Mouse (Mus musculus) G1E (cell line): ENCODE measurements at regions not wholly inside any gene's neighbourhood (a gene's known extent, or its start where the extent isn't known, plus 50 kb on each side); places are given as distances from the start of the nearest gene placed in this dataset.

ENCODE experiments used
- ATAC-seq: 2 replicates; pipeline ENCODE4 v1.8.0; 2016; ENCODE audit warnings: mild to moderate bottlenecking; ENCODE audit not compliant: insufficient number of reproducible peaks, poor library complexity, low FRiP score, severe bottlenecking; ENCODE audit errors: extremely low read depth
- DNase-seq: peaks from one replicate; pipeline ENCODE4 v3.0.0; 2012; ENCODE audit warnings: low spot score
- H3K27me3 ChIP-seq: 2 replicates; pipeline ENCODE4 v1.6.1; 2012; ENCODE audit warnings: mild to moderate bottlenecking, low read length, inconsistent platforms; ENCODE audit not compliant: insufficient read depth
- H3K36me3 ChIP-seq: replicated peaks from 2 replicates; pipeline ENCODE3; 2012; ENCODE audit warnings: mild to moderate bottlenecking, inconsistent platforms
- H3K4me1 ChIP-seq: 2 replicates; pipeline ENCODE4 v1.6.1; 2012; ENCODE audit warnings: low read depth, low read length, inconsistent platforms, mixed read lengths; ENCODE audit not compliant: insufficient read depth
- H3K4me3 ChIP-seq: 2 replicates; pipeline ENCODE4 v1.5.1; 2012; ENCODE audit warnings: low read depth, mild to moderate bottlenecking, inconsistent platforms, low read length, moderate library complexity, mixed read lengths
- H3K9me3 ChIP-seq: replicated peaks from 2 replicates; pipeline ENCODE4 v1.6.1; 2012; ENCODE audit warnings: inconsistent platforms
- CTCF ChIP-seq: IDR thresholded peaks from 2 replicates; pipeline ENCODE4 v1.5.1; 2012; ENCODE audit warnings: low read depth, low read length, inconsistent platforms, mixed read lengths
- GATA1 ChIP-seq: IDR thresholded peaks from 2 replicates; pipeline ENCODE4 v1.6.1; 2012; ENCODE audit warnings: borderline replicate concordance, low read length, inconsistent platforms, mixed read lengths
- GATA2 ChIP-seq: IDR thresholded peaks from 2 replicates; pipeline ENCODE4 v1.6.1; 2012; ENCODE audit warnings: low read depth, low read length, inconsistent platforms, borderline replicate concordance
- POLR2AphosphoS5 ChIP-seq: IDR thresholded peaks from 2 replicates; pipeline ENCODE4 v1.6.1; 2012; ENCODE audit warnings: low read depth, low read length, inconsistent platforms; ENCODE audit not compliant: insufficient replicate concordance
- TAL1 ChIP-seq: conservative IDR thresholded peaks from 2 replicates; pipeline ENCODE4 v1.6.1; 2012; ENCODE audit warnings: low read depth, low read length, inconsistent platforms, mixed read lengths

GRCm38 (mm10) chr6:143669446-143670130, 502.6 kb downstream of the Etnk1 start:
- Histone ChIP-seq H3K4me1 (no peaks in the 10 kb centered on the region), H3K27me3 (no peaks in the 10 kb centered on the region), H3K4me3 (no peak overlapping the region), H3K9me3 (peaks cover 52% of the 10 kb centered on the region), H3K36me3 (no peaks in the 10 kb centered on the region)
- ATAC-seq (no peak), DNase-seq (no peak)
- TF ChIP-seq GATA1 (no peak), GATA2 (no peak), POLR2AphosphoS5 (no peak), CTCF (no peak), TAL1 (no peak)

DNA sequence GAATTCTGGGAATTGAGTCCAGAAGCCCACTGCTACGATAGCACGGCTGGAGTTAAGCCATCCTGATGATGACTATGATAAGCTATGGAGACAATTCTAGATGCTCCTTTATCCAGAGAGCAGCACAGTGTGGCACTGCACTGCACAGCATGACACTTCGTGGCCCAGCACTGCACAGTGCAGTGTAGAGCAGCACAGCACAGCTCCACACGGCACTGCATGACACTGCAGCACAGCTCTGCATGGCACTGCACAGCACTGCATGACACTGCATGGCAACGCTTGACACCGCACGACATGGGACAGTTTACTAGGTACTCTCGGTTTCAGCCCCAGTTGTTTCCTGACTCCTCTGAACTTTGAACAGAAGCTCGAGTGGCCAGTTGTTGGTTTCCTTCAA, 523.1 kb downstream of the Etnk1 start:
- H3K4me3 ChIP-seq: peak overlapping the region; percentile 52

GRCm38 (mm10) chr6:143690866-143691265, 523.8 kb downstream of the Etnk1 start:
- peaks cover 2% of the 10 kb centered on the region; the same call in 1 of the 2 replicates for H3K27me3 ChIP-seq
- H3K4me3 ChIP-seq: no peak overlapping the region
- no peaks in the 10 kb centered on the region for H3K36me3 ChIP-seq
- no peaks in the 10 kb centered on the region for H3K4me1 ChIP-seq
- peaks cover 62% of the 10 kb centered on the region for H3K9me3 ChIP-seq
- TF ChIP-seq POLR2AphosphoS5: no peak
- TF ChIP-seq GATA1: no peak
- TF ChIP-seq GATA2: no peak
- TF ChIP-seq TAL1: no peak
- TF ChIP-seq CTCF: no peak
- ATAC-seq (no peak), DNase-seq (no peak)

More for the DNA sequence above, 523.1 kb downstream of the Etnk1 start:
- Histone ChIP-seq H3K9me3 (peaks cover 55% of the 10 kb centered on the region), H3K27me3 (peaks cover 2% of the 10 kb centered on the region; the same call in 1 of the 2 replicates), H3K36me3 (no peaks in the 10 kb centered on the region), H3K4me1 (no peaks in the 10 kb centered on the region)
- DNase-seq (no peak), ATAC-seq (no peak)
- no peak for TF ChIP-seq TAL1
- TF ChIP-seq GATA1: no peak
- TF ChIP-seq POLR2AphosphoS5: no peak
- TF ChIP-seq CTCF: no peak
- TF ChIP-seq GATA2: no peak

DNA sequence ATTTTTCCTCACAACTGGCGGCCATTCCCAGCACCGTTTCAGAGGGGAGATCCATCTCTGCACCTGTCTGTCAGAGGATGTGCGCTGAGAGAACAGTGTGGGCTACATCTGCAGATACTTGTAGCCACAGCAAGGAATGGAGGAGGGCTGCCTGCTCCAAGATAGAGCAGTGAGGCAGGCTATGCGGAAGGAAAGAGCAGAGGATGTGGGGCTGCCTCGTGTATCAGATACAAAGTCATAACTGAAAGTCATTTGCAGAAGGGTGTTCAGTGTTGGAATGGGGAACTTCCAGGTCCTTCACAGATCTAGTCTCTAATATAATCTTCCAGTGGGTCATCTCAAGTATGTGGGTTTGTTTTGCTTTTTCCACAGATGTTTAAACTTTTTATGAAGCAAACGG, 531.0 kb downstream of the Etnk1 start:
- Histone ChIP-seq H3K36me3 (no peaks in the 10 kb centered on the region), H3K4me1 (no peaks in the 10 kb centered on the region), H3K4me3 (no peak overlapping the region), H3K27me3 (no peaks in the 10 kb centered on the region), H3K9me3 (peaks cover 52% of the 10 kb centered on the region)
- no peak for DNase-seq
- no peak for ATAC-seq
- no peak for TF ChIP-seq GATA1

GRCm38 (mm10) chr6:143703984-143704383, 537.0 kb downstream of the Etnk1 start:
- ATAC-seq (no peak), DNase-seq (no peak)
- no peaks in the 10 kb centered on the region for H3K36me3 ChIP-seq
- H3K4me3 ChIP-seq: no peak overlapping the region
- H3K4me1 ChIP-seq: no peaks in the 10 kb centered on the region
- no peaks in the 10 kb centered on the region for H3K27me3 ChIP-seq
- TF ChIP-seq GATA2: no peak
- no peak for TF ChIP-seq POLR2AphosphoS5
- TF ChIP-seq CTCF: no peak
- no peak for TF ChIP-seq GATA1
- no peak for TF ChIP-seq TAL1
- peaks cover 47% of the 10 kb centered on the region for H3K9me3 ChIP-seq

GRCm38 (mm10) chr6:143706451-143706850, 539.4 kb downstream of the Etnk1 start:
- no peaks in the 10 kb centered on the region for H3K4me1 ChIP-seq
- TF ChIP-seq POLR2AphosphoS5: no peak
- no peak for TF ChIP-seq GATA1
- no peak for TF ChIP-seq CTCF
- no peak for TF ChIP-seq TAL1
- no peak for TF ChIP-seq GATA2
- H3K36me3 ChIP-seq: no peaks in the 10 kb centered on the region
- H3K27me3 ChIP-seq: no peaks in the 10 kb centered on the region
- ATAC-seq (no peak), DNase-seq (no peak)
- H3K4me3 ChIP-seq: no peak overlapping the region
- peaks cover 37% of the 10 kb centered on the region for H3K9me3 ChIP-seq

- H3K27me3 ChIP-seq: no peaks in the 10 kb centered on the region
- no peaks in the 10 kb centered on the region for H3K36me3 ChIP-seq
- no peak overlapping the region for H3K4me3 ChIP-seq
- TF ChIP-seq CTCF (no peak), POLR2AphosphoS5 (no peak), TAL1 (no peak), GATA1 (no peak), GATA2 (no peak)
- DNase-seq: no peak
- H3K9me3 ChIP-seq: peaks cover 35% of the 10 kb centered on the region
- no peak for ATAC-seq
- H3K4me1 ChIP-seq: no peaks in the 10 kb centered on the region
These were observed 547.4 kb downstream of the Etnk1 start for GRCm38 (mm10) chr6:143714461-143714860.
